Mouse (Mus musculus): ENCODE measurements around the gene Tbc1d22b.
"Not testable (repeated sequence)": the region's sequence is repeated elsewhere in the genome, so short reads cannot be mapped to it uniquely, and the experiment has no call there.

The Tbc1d22b gene

GRCm38 (mm10) chr17:29589221-29589898 is 39.8 kb downstream of the Tbc1d22b start:
- no peak for DNase-seq (ENCODE audit: extremely low read depth, low read depth)

- no peak for DNase-seq (ENCODE audit: extremely low read depth, low read depth)
Observed at GRCm38 (mm10) chr17:29595891-29596770, 46.5 kb downstream of the Tbc1d22b start.

- DNase-seq (ENCODE audit: extremely low read depth, low read depth), result no peak
Observed at GRCm38 (mm10) chr17:29596771-29597132, 47.2 kb downstream of the Tbc1d22b start.

- no peak for DNase-seq (ENCODE audit: extremely low read depth, low read depth)
Observed at GRCm38 (mm10) chr17:29599051-29599450, 49.5 kb downstream of the Tbc1d22b start.

GRCm38 (mm10) chr17:29599537-29599936 is 50.0 kb downstream of the Tbc1d22b start:
- no peak for DNase-seq (ENCODE audit: extremely low read depth, low read depth)

- no peak for DNase-seq (ENCODE audit: extremely low read depth, low read depth)
Observed at GRCm38 (mm10) chr17:29601391-29601790, 51.8 kb downstream of the Tbc1d22b start.

GRCm38 (mm10) chr17:29603283-29603682 is 53.7 kb downstream of the Tbc1d22b start:
- DNase-seq (ENCODE audit: extremely low read depth, low read depth), result peak; percentile 20

GRCm38 (mm10) chr17:29613453-29613852 is 63.9 kb downstream of the Tbc1d22b start:
- DNase-seq (ENCODE audit: extremely low read depth, low read depth), result not testable (repeated sequence)

GRCm38 (mm10) chr17:29614115-29615023 is 64.8 kb downstream of the Tbc1d22b start, which contains the start of the genes Rnf8 and Gm28043:
Gene Rnf8 (plus strand): TSS chr17:29614790.
Gene Gm28043 (plus strand): TSS chr17:29614876.
- peak; percentile 80 for DNase-seq (ENCODE audit: extremely low read depth, low read depth)

- DNase-seq (ENCODE audit: extremely low read depth, low read depth), result peak; percentile 10
Observed at GRCm38 (mm10) chr17:29615024-29615551, 65.5 kb downstream of the Tbc1d22b start.

GRCm38 (mm10) chr17:29615616-29616015 is 66.0 kb downstream of the Tbc1d22b start:
- peak; percentile 7 for DNase-seq (ENCODE audit: extremely low read depth, low read depth)

- no peak for DNase-seq (ENCODE audit: extremely low read depth, low read depth)
Observed at GRCm38 (mm10) chr17:29619231-29619630, 69.6 kb downstream of the Tbc1d22b start.

- DNase-seq (ENCODE audit: extremely low read depth, low read depth), result no peak
Observed at GRCm38 (mm10) chr17:29623488-29623887, 73.9 kb downstream of the Tbc1d22b start.

- no peak for DNase-seq (ENCODE audit: extremely low read depth, low read depth)
Observed at GRCm38 (mm10) chr17:29627285-29627684, 77.7 kb downstream of the Tbc1d22b start.

GRCm38 (mm10) chr17:29628946-29629345 is 79.4 kb downstream of the Tbc1d22b start:
- no peak for DNase-seq (ENCODE audit: extremely low read depth, low read depth)

GRCm38 (mm10) chr17:29629620-29630019 is 80.0 kb downstream of the Tbc1d22b start:
- no peak for DNase-seq (ENCODE audit: extremely low read depth, low read depth)

- no peak for DNase-seq (ENCODE audit: extremely low read depth, low read depth)
Observed at GRCm38 (mm10) chr17:29632312-29632711, 82.7 kb downstream of the Tbc1d22b start.

GRCm38 (mm10) chr17:29635492-29635891 is 85.9 kb downstream of the Tbc1d22b start:
- DNase-seq (ENCODE audit: extremely low read depth, low read depth), result no peak

GRCm38 (mm10) chr17:29636118-29636517 is 86.5 kb downstream of the Tbc1d22b start:
- DNase-seq (ENCODE audit: extremely low read depth, low read depth), result no peak

GRCm38 (mm10) chr17:29637377-29637776 is 87.8 kb downstream of the Tbc1d22b start:
- peak; percentile 81 for DNase-seq (ENCODE audit: extremely low read depth, low read depth)

- no peak for DNase-seq (ENCODE audit: extremely low read depth, low read depth)
Observed at GRCm38 (mm10) chr17:29637895-29638294, 88.3 kb downstream of the Tbc1d22b start.

Data from MEL-GATA-1-ER (cell line).